Mouse (Mus musculus) monocyte, adult 2 months (primary cell): ENCODE results near the gene Stard7.
"Not testable (repeated sequence)": the region's sequence is repeated elsewhere in the genome, so short reads cannot be mapped to it uniquely, and the experiment has no call there.

ENCODE experiments used
- DNase-seq, 2 experiments: peaks; one replicate each; pipeline ENCODE4 v3.0.0; 2022; ENCODE audit warnings: low spot score in 2 of 2, low read depth in 1 of 2

The Stard7 gene

DNA sequence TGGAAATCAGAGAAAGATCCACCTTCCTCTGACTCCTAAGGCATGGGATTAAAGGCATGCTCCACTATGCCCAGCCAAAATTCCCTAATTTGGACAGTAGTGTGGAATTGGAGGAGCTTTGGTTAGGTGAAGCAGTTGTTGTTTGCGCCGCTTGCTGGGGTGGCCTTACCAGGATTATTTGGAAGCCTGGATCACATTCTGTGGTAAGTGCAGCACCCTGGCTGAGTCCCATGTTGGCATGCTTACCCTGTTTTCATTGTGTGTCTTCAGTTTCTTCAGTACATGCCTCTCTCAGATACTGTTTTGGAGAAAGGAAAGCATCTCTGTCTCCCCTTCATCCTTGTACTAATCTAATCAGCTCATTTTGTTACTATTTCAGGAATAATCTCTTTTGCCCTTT lies 4.6 kb downstream of the Stard7 start:
- no peak for DNase-seq

DNA sequence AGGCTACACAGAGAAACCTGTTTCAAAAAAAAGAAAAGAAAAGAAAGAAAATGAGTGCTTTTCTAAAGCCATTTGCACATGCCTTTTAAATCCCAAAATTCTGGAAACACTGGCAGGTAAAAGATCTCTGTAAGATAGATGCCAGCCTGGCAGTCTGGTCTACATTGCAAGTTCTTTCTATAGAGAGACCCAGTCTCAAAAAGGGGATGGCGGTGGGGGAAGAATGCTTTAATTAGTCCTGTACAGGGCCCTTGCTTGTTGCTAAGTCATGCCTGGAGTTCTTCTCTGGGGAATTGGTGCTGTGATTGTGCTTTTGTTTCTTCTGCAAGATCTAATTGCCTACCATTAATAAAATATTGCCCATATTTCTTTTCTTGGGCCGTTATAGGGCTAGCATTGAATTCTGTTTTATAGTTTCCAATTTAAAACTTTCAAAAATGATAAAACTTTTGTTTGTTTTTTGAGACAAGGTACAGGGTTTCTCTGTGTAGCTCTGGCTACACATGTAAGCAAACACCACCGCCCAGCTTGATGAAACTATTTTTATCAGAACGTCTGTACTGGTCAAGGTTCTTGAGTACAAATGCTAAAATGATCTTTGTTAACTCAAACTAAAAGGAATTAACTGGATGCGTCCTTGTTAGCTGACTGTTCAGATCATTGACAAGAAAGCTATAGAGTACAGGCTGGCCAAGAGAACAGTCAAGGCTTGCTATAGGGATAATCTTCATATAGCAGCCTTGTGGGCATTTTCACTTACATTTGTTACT lies 5.7 kb downstream of the Stard7 start:
- no peak for DNase-seq

DNA sequence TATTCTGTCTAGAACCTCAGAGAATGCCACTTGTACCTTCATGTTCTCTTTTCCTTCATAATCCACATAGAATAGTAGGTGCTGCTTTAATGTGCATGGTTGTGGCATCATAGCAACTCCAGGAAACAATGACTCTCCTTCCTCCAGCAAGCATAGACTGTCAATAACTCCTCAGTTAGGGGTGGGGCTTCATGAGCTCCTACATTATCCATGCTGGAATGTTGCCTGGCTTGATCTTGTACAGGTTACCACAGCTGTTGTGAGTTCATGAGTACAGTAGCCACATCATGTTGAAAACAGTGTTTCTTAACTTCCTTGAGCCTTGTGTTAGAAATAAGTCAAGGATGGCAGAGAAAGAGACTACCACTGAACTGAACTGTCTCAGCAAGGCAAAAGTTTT lies 8.1 kb downstream of the Stard7 start:
- DNase-seq, result no peak

DNA sequence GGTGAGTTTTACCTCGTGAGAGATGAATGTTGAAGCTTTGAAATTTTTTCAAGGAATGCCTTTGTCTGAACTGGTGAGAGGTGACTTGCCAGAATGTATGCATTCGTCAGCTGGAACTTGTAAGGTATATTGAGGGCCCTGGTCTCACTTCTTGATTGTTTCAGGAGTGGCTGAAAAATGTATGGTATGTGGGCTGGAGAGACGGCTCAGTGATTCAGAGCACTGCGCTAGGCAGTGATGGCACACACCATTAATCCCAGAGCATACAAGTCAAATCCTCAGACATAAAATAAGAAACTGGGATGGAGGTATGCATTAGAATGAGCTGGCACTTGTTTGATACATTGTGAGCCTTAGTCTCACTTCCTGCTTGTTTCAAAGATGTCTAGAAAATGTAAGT lies 22.2 kb downstream of the Stard7 start:
- no peak for DNase-seq

DNA sequence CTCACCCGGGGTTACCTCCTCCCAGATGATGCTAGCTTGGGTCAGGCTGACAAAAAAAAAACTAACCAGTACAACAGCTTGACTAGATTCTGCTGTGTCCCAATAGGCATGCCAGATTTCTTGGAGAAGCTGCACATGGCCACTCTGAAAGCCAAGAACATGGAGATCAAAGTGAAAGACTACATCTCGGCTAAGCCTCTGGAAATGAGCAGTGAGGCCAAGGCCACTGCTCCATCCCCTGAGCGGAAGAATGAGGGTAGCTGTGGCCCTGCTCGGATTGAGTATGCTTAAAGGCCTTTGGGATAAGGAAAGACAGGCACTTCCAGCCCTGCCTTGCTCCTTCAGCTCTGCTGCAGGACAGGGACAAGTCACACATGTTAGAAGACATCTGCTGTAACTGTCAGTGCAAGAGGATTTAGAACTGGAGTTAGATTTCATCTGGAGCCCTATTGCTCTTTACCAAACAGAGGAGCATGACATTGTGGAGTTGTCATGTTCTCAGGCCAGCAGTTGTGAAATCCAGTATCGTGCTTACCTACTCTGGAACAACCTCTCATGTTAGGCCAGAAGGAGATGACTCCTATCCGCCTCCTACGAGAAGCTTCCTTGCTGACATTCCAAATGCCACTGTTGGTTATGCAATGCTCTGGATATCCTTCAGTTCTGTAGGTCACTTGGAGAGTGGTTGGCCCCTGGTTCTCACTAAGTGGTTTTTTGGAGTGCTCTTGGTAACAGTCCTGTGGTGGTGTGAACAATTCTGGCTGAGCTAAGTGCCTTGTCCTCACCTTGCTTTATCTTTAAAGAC lies 27.2 kb downstream of the Stard7 start:
- DNase-seq, result no peak

DNA sequence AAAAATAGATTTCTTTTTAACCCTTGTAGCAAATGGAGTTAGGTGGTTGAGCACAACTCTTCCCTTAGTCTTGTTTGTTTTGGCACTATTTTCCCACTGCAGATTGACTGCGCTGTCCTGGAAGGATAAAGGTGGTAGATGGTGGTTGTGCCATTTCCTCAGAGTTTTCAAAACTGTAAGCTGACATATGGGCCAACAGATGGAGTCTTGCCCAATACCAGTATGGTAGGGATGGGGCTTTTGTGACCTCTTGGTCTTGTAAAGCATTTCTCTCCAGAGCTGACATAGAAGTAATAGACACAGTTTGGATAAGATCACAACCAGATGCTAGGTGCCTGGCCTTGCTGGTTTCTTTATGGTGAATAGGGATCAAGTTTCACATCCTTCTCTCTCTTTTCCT lies 28.0 kb downstream of the Stard7 start:
- no peak for DNase-seq

DNA sequence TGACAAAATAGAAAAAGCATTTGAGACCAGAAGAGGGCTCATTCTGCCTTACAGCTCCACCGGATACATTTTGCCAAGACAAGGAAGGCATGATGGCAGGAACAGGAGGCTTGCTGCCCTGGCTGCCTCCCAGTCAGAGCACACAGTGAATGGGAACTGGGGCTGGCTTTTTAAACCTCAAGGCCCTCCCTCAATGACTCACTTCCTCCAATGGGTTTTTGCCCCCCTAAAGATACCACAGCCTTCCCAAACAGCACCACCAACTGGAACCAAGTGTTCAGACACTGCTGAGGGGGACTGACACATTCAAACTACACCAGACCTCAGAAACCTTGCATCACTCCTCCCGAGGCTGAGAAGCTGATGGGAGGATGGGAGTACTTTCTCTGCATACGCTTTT lies 30.7 kb downstream of the Stard7 start:
- no peak for DNase-seq

DNA sequence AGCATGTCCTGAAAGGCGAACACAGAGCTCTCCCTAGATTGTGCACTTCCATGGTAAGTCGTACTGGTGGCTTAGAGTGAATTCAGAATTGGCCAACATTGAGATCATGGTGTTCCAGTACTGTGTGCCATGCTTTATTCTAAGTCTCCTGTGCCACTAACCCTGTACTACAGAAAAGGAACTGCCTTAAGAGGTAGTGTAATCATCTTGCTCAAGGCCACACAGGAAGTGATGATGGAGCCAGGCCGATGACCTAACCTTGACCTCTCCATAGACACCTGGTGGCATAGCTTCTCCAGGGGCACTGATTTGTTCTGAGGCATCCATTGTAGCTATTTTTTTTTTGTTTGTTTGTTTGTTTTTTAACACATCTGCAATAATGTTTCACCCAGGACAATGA lies 31.9 kb downstream of the Stard7 start:
- DNase-seq, result no peak

DNA sequence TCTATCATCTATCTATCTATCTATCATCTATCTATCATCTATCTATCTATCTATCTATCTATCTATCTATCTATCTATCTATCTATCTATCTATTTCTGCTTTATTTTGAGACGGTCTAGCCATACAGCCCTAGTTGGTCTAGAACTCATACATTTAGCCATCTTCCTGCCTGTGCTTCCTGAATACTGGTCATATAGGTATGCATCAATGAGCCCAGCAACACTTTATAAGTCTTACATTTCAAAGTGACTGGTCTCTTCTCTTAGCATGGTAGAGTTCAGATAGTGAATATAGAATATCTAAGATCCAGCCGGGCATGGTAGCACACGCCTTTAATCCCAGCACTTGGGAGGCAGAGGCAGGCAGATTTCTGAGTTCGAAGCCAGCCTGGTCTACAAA lies 34.2 kb downstream of the Stard7 start:
- not testable (repeated sequence) for DNase-seq

DNA sequence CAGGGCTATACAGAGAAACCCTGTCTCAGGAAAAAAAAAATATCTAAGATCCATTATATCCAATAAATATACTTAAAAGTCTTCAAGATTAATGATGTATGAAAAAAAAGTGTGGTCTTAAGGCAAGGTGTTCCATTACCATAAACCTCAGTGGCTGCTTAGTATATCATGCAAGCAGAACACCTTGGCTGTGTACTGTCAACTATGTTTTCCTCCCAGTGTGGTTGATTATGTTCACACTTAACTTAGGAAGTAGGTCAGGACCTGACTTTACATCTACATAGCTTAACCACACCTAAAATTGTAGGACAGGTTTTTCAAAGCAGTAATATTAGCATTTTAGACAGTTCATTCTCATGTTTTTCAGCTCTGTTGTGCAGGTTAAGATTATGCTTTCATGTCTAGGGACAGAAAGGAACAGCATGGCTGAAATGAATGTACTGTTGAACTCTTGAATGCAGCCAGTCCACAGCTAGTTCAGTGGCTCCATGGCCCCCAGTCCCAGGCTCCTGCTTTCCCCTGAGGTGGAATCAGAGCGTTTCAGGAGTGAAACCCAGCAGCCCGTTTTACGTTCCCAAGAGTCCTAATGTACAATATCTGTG lies 34.7 kb downstream of the Stard7 start:
- DNase-seq, result no peak

DNA sequence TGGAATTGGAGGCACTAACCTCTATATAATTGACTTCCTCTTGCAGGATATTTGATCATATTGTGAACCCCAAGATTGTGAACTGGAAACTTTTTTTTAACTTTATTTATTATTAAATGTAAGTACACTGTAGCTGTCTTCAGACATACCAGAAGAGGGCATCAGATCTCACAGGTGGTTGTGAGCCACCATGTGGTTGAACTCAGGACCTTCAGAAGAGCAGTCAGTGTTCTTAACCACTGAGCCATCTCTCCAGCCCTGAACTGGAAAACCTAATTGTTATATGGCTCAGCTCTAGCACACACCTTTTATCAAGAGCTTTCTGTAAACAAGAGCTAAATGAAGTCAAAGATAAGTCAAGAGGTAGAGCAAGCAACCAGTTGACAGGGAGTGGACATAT lies 36.1 kb downstream of the Stard7 start:
- no peak for DNase-seq

DNA sequence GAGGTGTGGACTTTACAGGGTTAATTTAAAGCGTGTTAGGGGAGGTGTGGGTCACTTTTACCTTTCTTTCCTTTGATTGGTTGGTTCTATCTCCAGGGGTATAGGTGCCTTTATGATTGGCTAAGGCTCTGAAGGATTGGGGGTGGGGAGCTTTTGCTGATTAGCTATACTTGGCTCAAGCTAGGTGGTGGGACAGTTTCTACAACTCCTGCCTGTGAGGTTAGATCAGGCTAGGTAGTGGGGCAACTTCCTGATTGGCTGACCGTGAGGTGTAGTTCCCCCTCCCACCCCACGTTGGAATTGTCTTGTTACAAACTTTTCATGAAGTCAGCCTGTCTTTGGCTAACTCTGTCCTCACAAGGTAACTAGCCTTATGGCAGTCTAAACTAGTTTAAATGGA lies 37.2 kb downstream of the Stard7 start:
- DNase-seq, result no peak

DNA sequence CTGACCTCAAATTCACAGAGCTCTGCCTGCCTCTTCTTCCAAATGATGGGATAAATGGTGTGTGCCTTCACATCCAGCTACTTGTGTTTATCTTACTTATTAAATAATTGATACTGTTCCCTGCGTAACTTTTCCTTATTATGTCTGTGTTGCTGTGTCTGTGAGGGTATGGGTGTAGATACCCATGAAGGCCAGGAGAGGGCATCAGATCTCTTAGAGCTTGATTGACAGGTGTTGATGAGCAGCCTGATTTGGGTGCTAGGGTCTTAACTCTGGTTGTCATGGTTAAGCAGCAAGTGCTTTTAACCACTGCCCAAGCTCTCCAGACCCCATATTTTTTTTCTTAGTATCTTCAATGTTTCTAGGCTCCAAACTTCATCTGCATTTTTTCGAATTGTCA lies 38.6 kb downstream of the Stard7 start:
- DNase-seq, result no peak

DNA sequence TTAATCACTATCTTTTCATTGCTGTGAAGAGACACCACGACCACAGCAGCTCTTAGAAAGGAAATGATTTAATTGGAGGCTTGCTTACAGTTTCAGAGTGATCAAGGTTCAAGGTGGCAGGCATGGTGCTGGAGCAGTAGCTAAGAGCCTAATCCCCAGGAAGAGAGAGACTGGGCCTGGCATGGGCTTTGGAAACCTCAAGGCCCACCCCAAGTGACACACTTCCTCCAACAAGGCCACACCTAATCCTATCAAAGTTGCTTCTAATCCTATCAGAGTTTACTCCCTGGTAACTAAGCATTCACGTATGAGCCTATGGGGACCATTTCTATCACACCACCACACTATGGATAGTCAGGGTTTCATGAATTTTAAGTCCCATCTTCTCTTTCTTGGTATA lies 40.2 kb downstream of the Stard7 start:
- no peak for DNase-seq

DNA sequence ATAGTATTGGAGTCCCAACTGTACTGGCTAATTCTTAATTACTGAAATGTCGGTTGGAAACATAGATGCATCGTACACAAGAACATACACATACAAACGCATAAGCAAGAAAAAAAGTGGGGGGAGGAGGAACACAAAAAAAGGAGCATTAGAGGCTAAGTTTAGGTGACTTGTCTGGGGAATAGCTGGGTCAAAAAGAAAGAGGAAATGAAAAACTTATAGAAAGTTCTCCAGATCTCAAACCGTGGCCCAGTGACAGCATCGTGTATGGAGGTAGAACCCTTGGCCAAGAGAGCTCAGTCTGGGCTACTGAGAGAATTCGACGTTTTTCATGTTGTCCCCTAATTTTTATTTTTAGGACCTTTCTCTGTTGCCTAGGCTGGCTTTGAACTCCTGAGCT lies 40.7 kb downstream of the Stard7 start:
- DNase-seq, result no peak

DNA sequence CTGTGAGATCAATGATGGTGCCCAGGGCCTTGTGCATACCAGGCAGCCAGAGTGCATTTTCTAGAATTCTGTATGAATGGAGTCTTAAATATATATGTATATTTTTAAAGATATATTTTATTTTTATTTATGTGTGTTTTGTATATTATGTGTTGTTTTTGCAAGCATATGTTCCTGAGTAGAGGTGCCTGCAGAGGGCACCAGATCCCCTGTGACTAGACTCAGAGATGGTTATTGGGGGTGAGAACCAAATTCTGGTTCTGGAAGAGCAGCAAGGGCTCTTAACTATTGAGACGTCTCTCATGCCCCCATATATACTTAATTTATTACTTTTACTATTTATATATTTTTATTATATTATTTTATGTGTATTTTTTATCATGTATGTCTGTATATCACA lies 41.2 kb downstream of the Stard7 start:
- DNase-seq, result no peak

DNA sequence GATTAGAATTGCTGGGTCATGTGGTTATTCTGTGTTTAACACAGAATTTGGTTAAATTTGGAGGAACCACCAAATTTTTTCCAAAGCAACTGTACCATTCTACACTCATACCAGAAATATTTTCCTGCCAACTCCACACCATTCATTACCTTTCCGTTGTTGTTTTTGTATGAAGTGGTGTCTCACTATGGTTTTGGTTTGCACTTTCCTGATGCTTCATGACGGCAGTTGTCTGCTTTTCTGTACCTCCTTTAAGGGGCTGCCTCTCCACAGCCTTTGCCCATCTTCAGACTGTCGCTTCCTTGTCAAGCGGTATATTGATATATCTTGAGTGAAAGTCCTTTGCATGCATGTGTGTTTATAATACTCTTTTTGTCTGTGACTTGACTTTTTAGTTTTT lies 42.8 kb downstream of the Stard7 start:
- no peak for DNase-seq

DNA sequence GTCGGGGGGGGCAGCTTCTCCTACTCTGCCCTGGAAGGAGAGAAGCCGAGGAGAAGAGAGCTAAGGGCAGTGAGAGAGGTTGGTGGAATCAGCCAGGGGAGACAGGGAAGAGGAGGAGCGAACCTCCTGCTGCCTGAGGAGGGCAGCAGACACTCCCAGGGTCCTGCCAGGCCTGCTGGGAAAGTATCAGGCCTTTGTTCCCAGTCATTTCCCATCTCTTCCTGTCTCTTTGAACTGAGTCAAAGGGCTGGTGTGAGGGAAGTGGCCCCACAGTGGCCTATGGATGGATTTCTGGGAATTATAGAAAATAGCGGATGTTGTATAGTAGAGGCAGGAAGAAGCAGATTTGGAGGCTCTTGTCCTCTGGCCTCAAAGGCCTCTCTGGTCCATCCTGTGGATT lies 43.9 kb downstream of the Stard7 start:
- no peak for DNase-seq

DNA sequence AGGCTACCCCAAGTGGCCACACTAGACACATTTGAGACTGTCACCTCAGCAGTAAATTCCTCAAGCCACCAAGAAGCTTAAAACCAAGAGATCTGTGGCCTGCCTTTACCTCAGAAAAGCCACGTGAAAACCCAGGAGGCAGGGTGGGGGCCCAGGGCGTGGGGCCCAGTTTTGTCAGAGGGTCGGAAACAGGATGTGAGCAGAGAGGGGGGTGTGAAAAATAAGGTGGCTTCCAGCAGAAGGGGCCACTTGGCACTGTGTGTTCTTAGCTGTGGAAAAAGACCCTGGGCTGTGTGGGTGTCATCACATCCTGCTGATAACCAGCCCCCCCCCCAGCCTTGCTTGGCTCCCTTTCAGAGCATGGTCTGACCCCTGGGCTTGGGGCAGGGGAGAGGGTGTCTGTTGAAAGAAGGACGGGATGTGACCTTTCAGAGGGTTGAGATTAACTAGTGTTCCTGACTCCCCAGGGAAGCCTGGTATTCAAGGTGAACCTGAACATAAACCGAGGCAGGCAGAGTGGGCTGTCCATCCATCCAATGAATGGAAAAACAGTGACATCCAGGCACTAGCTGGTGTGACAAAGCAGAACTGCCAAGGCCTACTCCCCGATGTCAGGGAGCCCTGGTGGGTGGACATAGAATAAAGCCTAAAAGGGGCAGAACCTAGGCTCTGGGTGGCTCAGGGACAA lies 44.6 kb downstream of the Stard7 start:
- DNase-seq, result peak in 1 of 2 experiments; percentile 27

DNA sequence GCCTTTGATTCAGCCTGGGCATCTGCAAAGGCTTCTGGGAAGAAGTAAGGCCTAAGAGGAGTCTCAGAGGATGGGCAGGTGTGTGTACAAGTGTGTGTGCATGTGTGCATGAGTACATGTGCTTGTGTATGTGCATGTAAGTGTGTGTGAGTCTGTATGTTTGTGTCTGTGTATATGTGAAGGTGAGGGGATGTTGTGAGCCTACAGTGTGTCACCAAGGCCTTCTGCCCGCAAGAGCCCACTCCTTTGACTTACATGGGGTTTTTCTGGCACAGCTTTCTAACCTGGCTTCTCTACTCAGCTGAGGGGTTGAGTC lies 45.1 kb downstream of the Stard7 start:
- no peak for DNase-seq

DNA sequence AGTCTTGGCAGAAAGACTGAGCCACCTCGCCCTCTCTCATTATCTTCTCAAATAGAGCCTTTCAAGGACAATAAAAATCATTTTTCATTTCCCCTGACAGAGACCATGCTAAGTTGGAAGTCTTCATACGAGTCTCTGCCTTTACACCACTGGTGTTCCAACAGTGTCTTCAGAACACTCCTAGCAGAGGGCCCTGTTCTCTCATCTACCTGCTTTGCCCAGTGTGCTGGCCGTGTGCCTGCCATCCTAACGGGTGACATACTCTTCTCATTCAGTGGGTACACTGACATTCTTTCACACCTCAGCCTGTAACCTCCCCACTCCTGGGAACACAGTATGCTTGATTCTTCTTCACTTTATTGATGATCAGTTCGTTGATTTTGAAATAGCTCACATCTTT lies 46.4 kb downstream of the Stard7 start:
- no peak for DNase-seq

DNA sequence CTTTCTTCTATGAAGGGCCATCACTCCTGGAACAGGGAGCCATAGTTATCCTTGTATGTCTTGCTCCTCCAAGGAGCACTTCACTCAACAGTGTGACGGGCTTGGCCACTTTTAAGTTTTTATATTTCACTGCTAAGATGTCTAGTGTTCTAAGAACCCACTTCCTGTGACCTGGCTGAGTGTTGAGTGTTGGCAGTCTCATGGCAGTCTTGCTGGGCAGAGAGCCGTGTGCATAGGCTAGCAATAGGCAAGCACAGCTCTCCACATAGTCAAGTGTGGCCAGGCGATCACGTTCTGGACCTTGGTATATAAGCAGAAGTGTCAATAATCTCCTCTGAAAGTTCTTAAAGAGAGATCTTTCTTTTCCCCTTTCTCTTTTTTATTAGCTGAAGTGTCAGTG lies 48.1 kb downstream of the Stard7 start:
- DNase-seq, result no peak
